Mouse (Mus musculus): ENCODE measurements around the gene Dnmt1.

DNA sequence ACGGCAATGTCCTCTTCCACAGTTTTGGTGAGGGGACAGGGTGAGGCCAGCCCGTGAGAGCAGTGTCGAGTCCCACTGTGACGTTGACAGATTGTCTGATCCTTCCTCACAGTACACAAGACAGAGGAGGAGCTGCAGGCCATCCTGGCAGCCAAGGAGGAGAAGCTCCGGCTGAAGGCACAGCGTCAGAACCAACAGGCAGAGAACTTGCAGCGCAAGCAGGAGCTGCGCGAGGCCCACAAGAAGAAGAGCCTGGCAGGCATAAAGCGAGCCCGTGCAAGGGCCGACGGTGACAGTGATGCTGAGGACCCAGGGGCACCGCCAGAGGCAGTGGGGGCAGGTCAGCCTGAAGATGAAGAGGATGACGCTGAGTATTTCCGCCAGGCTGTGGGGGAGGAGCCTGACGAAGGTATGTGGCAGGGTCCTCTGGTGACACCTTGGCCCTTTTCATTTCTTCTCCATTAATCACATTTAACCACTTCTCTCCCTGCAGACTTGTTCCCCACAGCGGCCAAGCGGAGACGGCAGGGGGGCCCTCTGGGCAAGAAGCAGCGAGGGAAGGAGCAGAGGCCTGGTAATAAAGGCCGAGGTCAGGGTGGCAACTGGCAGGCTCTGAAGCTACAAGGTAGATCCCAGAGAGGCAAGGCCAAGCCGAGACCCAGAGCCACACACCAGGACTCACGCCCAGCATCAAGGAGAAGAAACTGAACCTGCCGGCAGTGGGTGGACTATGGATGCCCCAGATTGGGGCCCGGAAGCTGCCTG lies 68.2 kb downstream of the Dnmt1 start:
- TF ChIP-seq POLR2A (IDR thresholded peaks at IDR 0.05; ENCODE audit: borderline replicate concordance, insufficient read depth, low read length) (no peak), CTCF (IDR thresholded peaks at IDR 0.05; ENCODE audit: borderline replicate concordance, insufficient read depth, low read depth, low read length) (no peak)

Measured in cerebellum, adult 2 months (tissue).